Mouse (Mus musculus): ENCODE data around the gene Fbxw10. TPM values are rescaled to one million over a fixed set of nuclear protein-coding genes. Genes with fewer than 3 reads are reported as not detected.

Gene Fbxw10
- total and polyA plus RNA-seq, 3 experiments: not detected

GRCm38 (mm10) chr11:62827135-62827534, 19.7 kb upstream of the Fbxw10 start:
- Histone ChIP-seq H3K27me3 (ENCODE audit: control insufficient read depth in 1 of 2, insufficient read depth in 2 of 2, low read length in 2 of 2) (no peaks in the 10 kb centered on the region), H3K36me3 (ENCODE audit: control insufficient read depth in 1 of 2, insufficient read depth in 2 of 2, low read length in 2 of 2) (peaks cover 0 to 19% of the 10 kb centered on the region in 2 experiments; a peak in 2 of 4 replicates), H3K4me3 (ENCODE audit: control insufficient read depth in 1 of 2, insufficient read depth in 1 of 2, low read depth in 2 of 2, low read length in 2 of 2) (no peak overlapping the region), H3K79me2 (ENCODE audit: control insufficient read depth, insufficient read depth, low read length, poor library complexity) (no peaks in the 10 kb centered on the region), H3K27ac (ENCODE audit: control insufficient read depth, low read depth, low read length) (no peak overlapping the region), H3K9ac (ENCODE audit: control insufficient read depth, low read depth, low read length, poor library complexity, severe bottlenecking) (no peak overlapping the region), H3K4me1 (ENCODE audit: control insufficient read depth in 1 of 2, insufficient read depth in 2 of 2, low read length in 2 of 2) (peaks cover 3 to 19% of the 10 kb centered on the region in 2 experiments; a peak in 3 of 4 replicates), H3K9me3 (replicated peaks; ENCODE audit: insufficient read depth, low read length) (no peaks in the 10 kb centered on the region)
- DNase-seq (ENCODE audit: low read depth, low spot score): no peak
- TF ChIP-seq ETS1 (IDR thresholded peaks at IDR 0.05; ENCODE audit: low read depth, low read length): no peak
- TF ChIP-seq POLR2A (IDR thresholded peaks at IDR 0.05; ENCODE audit: control insufficient read depth in 1 of 2, insufficient read depth in 1 of 2, low read depth in 1 of 2, low read length in 2 of 2, poor library complexity in 1 of 2): no peak

- Histone ChIP-seq H3K4me1 (ENCODE audit: control insufficient read depth in 1 of 2, insufficient read depth in 2 of 2, low read length in 2 of 2) (peaks cover 3 to 15% of the 10 kb centered on the region in 2 experiments; a peak in 3 of 4 replicates), H3K9me3 (replicated peaks; ENCODE audit: insufficient read depth, low read length) (no peaks in the 10 kb centered on the region), H3K27me3 (ENCODE audit: control insufficient read depth in 1 of 2, insufficient read depth in 2 of 2, low read length in 2 of 2) (no peaks in the 10 kb centered on the region), H3K9ac (ENCODE audit: control insufficient read depth, low read depth, low read length, poor library complexity, severe bottlenecking) (no peak overlapping the region), H3K79me2 (ENCODE audit: control insufficient read depth, insufficient read depth, low read length, poor library complexity) (no peaks in the 10 kb centered on the region), H3K27ac (ENCODE audit: control insufficient read depth, low read depth, low read length) (no peak overlapping the region), H3K4me3 (ENCODE audit: control insufficient read depth in 1 of 2, insufficient read depth in 1 of 2, low read depth in 2 of 2, low read length in 2 of 2) (no peak overlapping the region), H3K36me3 (ENCODE audit: control insufficient read depth in 1 of 2, insufficient read depth in 2 of 2, low read length in 2 of 2) (peaks cover 0 to 13% of the 10 kb centered on the region in 2 experiments; a peak in 2 of 4 replicates)
- no peak for TF ChIP-seq SIN3A (IDR thresholded peaks at IDR 0.05; ENCODE audit: low read length)
- no peak for TF ChIP-seq POLR2AphosphoS2 (IDR thresholded peaks at IDR 0.05; ENCODE audit: low read length)
- TF ChIP-seq MYB (IDR thresholded peaks at IDR 0.05; ENCODE audit: low read depth, low read length): no peak
- no peak for TF ChIP-seq HCFC1 (IDR thresholded peaks at IDR 0.05; ENCODE audit: low read depth, low read length)
- no peak for TF ChIP-seq NELFE (IDR thresholded peaks at IDR 0.05; ENCODE audit: low read depth, low read length)
- TF ChIP-seq ZNF384 (IDR thresholded peaks at IDR 0.05; ENCODE audit: low read depth, low read length): no peak
- no peak for TF ChIP-seq MYC (IDR thresholded peaks at IDR 0.05; ENCODE audit: low read depth, low read length)
- TF ChIP-seq POLR2A (IDR thresholded peaks at IDR 0.05; ENCODE audit: control insufficient read depth in 1 of 2, insufficient read depth in 1 of 2, low read depth in 1 of 2, low read length in 2 of 2, poor library complexity in 1 of 2): no peak
- TF ChIP-seq USF1 (IDR thresholded peaks at IDR 0.05; ENCODE audit: low read depth, low read length): no peak
- TF ChIP-seq ZC3H11A (IDR thresholded peaks at IDR 0.05; ENCODE audit: low read depth, low read length): no peak
- TF ChIP-seq MXI1 (IDR thresholded peaks at IDR 0.05; ENCODE audit: low read depth, low read length): no peak
- TF ChIP-seq ETS1 (IDR thresholded peaks at IDR 0.05; ENCODE audit: low read depth, low read length): no peak
- TF ChIP-seq CTCF (IDR thresholded peaks at IDR 0.05 in 2 of 3, conservative IDR thresholded peaks at IDR 0.05 in 1 of 3; ENCODE audit: control insufficient read depth in 1 of 3, insufficient read depth in 1 of 3, low read depth in 2 of 3, low read length in 3 of 3, poor library complexity in 1 of 3, severe bottlenecking in 1 of 3): no peak
- TF ChIP-seq MAX (IDR thresholded peaks at IDR 0.05; ENCODE audit: low read length): no peak
- no peak for TF ChIP-seq RAD21 (IDR thresholded peaks at IDR 0.05; ENCODE audit: low read depth, low read length)
- TF ChIP-seq ZKSCAN1 (IDR thresholded peaks at IDR 0.05; ENCODE audit: low read depth, low read length): no peak
- no peak for TF ChIP-seq RCOR1 (IDR thresholded peaks at IDR 0.05; ENCODE audit: low read depth, low read length)
- no peak for TF ChIP-seq GATA1 (IDR thresholded peaks at IDR 0.05; ENCODE audit: low read depth, low read length)
- no peak for TF ChIP-seq TAL1 (IDR thresholded peaks at IDR 0.05; ENCODE audit: low read length)
- DNase-seq (ENCODE audit: low read depth, low spot score): no peak
Observed at GRCm38 (mm10) chr11:62827911-62828310, 19.0 kb upstream of the Fbxw10 start.

Measured in MEL (cell line).